7 mouse cellular contexts compared by ENCODE assay signal in the genomic region with DNA sequence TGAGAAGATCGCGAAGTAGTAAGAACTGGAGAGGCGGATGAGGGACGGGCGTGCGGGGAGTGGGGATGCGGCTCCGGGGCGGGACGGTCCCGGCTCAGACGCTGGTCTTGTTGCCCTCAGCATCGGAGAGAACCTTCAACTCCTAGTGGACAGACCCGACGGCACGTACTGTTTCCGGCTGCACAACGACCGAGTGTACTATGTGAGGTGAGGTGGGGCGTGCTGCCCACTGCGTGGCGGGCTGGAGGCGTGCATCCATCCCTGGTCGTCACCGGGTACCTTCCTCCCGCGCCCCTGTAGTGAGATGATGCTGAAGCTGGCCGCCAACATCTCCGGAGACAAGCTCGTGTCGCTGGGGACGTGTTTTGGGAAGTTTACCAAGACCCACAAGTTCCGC. TPM values are rescaled to one million over a fixed set of nuclear protein-coding genes. Genes with fewer than 3 reads are reported as not detected.
DNase-seq lines count a peak whose midpoint lies in the region; ATAC-seq and TF ChIP-seq lines count a peak whose summit lies in the region.

No protein-coding gene starts in this region.

- DNase-seq in liver, adult 2 months (ENCODE audit: extremely low read depth, low read depth, low spot score), result no peak
- DNase-seq in liver, result no peak
- DNase-seq in embryonic facial prominence, embryonic 11.5 days (ENCODE audit: low spot score), result no peak
- no peak for DNase-seq in natural killer cell, adult 2 months (ENCODE audit: low spot score in 2 of 2)
- no peak for DNase-seq in ovary, postnatal 10 days (ENCODE audit: low spot score)

- TF ChIP-seq CTCF in liver, adult 2 months (IDR thresholded peaks at IDR 0.05; ENCODE audit: low read depth, low read length), result no peak

- peaks cover 7% of the 10 kb centered on the region; the same call in 1 of the 2 replicates for H3K79me2 ChIP-seq in liver, adult 2 months (ENCODE audit: control insufficient read depth, insufficient read depth, low read length)

- no peaks in the 10 kb centered on the region for H3K9me3 ChIP-seq in embryonic facial prominence, embryonic 11.5 days (replicated peaks; ENCODE audit: control insufficient read depth, low read length)
- H3K9me3 ChIP-seq in hindbrain, embryonic 13.5 days, result no peaks in the 10 kb centered on the region
- H3K9me3 ChIP-seq in midbrain, embryonic 15.5 days, result no peaks in the 10 kb centered on the region

- peak; percentile 58 for ATAC-seq in embryonic facial prominence, embryonic 11.5 days (replicated peaks; ENCODE audit: insufficient number of reproducible peaks, low FRiP score, low TSS enrichment, low read depth)
- ATAC-seq in hindbrain, embryonic 13.5 days (ENCODE audit: low FRiP score), result peak; percentile 77
- ATAC-seq in midbrain, embryonic 15.5 days (replicated peaks), result peak; percentile 74

- peaks cover 4% of the 10 kb centered on the region for H3K4me1 ChIP-seq in liver, adult 2 months (ENCODE audit: control insufficient read depth, insufficient read depth, low read length)
- H3K4me1 ChIP-seq in embryonic facial prominence, embryonic 11.5 days (ENCODE audit: control insufficient read depth, insufficient read depth, low read length), result no peaks in the 10 kb centered on the region; the same call in 1 of the 2 replicates
- H3K4me1 ChIP-seq in hindbrain, embryonic 13.5 days (replicated peaks), result peaks cover 24% of the 10 kb centered on the region
- peaks cover 25% of the 10 kb centered on the region for H3K4me1 ChIP-seq in midbrain, embryonic 15.5 days

- peak overlapping the region; percentile 63 for H3K9ac ChIP-seq in liver, adult 2 months (ENCODE audit: low read depth, low read length)
- H3K9ac ChIP-seq in embryonic facial prominence, embryonic 11.5 days (replicated peaks; ENCODE audit: low read length), result peak overlapping the region; percentile 74
- peak overlapping the region; percentile 88 for H3K9ac ChIP-seq in hindbrain, embryonic 13.5 days
- peak overlapping the region; percentile 67 for H3K9ac ChIP-seq in midbrain, embryonic 15.5 days

- no peak for TF ChIP-seq POLR2A in liver, adult 2 months (IDR thresholded peaks at IDR 0.05; ENCODE audit: extremely low read depth, insufficient read depth, low read length)

- no peaks in the 10 kb centered on the region for H3K27me3 ChIP-seq in liver, adult 2 months (ENCODE audit: control insufficient read depth, insufficient read depth, low read length)
- H3K27me3 ChIP-seq in embryonic facial prominence, embryonic 11.5 days (ENCODE audit: control insufficient read depth, insufficient read depth, low read length), result no peaks in the 10 kb centered on the region
- H3K27me3 ChIP-seq in hindbrain, embryonic 13.5 days, result no peaks in the 10 kb centered on the region
- H3K27me3 ChIP-seq in midbrain, embryonic 15.5 days (replicated peaks), result no peaks in the 10 kb centered on the region

- peak overlapping the region; percentile 73 for H3K4me3 ChIP-seq in liver, adult 2 months (ENCODE audit: insufficient read depth, low read depth, low read length)
- H3K4me3 ChIP-seq in embryonic facial prominence, embryonic 11.5 days (ENCODE audit: low read depth, low read length), result peak overlapping the region; percentile 99
- peak overlapping the region; percentile 83 for H3K4me3 ChIP-seq in hindbrain, embryonic 13.5 days
- peak overlapping the region; percentile 94 for H3K4me3 ChIP-seq in midbrain, embryonic 15.5 days

- peaks cover 19% of the 10 kb centered on the region for H3K36me3 ChIP-seq in liver, adult 2 months (ENCODE audit: control insufficient read depth, insufficient read depth, low read length)
- H3K36me3 ChIP-seq in embryonic facial prominence, embryonic 11.5 days (replicated peaks; ENCODE audit: control insufficient read depth, insufficient read depth, low read depth, low read length), result peaks cover 4% of the 10 kb centered on the region
- H3K36me3 ChIP-seq in hindbrain, embryonic 13.5 days, result peaks cover 41% of the 10 kb centered on the region
- H3K36me3 ChIP-seq in midbrain, embryonic 15.5 days (replicated peaks), result peaks cover 23% of the 10 kb centered on the region

- H3K27ac ChIP-seq in liver, adult 2 months (replicated peaks; ENCODE audit: insufficient read depth, low read depth, low read length), result no peak overlapping the region
- no peak overlapping the region for H3K27ac ChIP-seq in embryonic facial prominence, embryonic 11.5 days (replicated peaks; ENCODE audit: low read depth, low read length)
- H3K27ac ChIP-seq in hindbrain, embryonic 13.5 days, result peak overlapping the region; percentile 72; the same call in 1 of the 2 replicates
- peak overlapping the region; percentile 58 for H3K27ac ChIP-seq in midbrain, embryonic 15.5 days

- H3K4me2 ChIP-seq in embryonic facial prominence, embryonic 11.5 days (ENCODE audit: low read depth, low read length), result peak overlapping the region; percentile 83
- peak overlapping the region; percentile 99 for H3K4me2 ChIP-seq in hindbrain, embryonic 13.5 days
- peak overlapping the region; percentile 73 for H3K4me2 ChIP-seq in midbrain, embryonic 15.5 days

- WGBS in liver, adult 2 months, result 1% methylated on average over 33 of the region's 33 CpGs
- under 1% methylated on average over 33 of the region's 33 CpGs for WGBS in embryonic facial prominence, embryonic 11.5 days
- 1% methylated on average over 33 of the region's 33 CpGs for WGBS in hindbrain, embryonic 13.5 days
- 1% methylated on average over 33 of the region's 33 CpGs for WGBS in midbrain, embryonic 15.5 days

RNA-seq across cellular contexts. Expression of gene Nip7, which starts 0.3 kb away (rescaled TPM):
- 16.0 and 21.8 TPM in 2 replicates for total RNA-seq in liver, adult 2 months (2014; rRNA removed)
- polyA plus RNA-seq in liver, adult 2 months (2012; rRNA removed), result 17.8 and 26.2 TPM in 2 replicates
- 113 and 114 TPM in 2 replicates for polyA plus RNA-seq in embryonic facial prominence, embryonic 11.5 days (2014; fragmentation: Nextera tagmentation; extraction: Ambion mirVana)
- 73.7 and 77.6 TPM in 2 replicates for polyA plus RNA-seq in hindbrain, embryonic 13.5 days (2015; fragmentation: Nextera tagmentation; extraction: Ambion mirVana)
- polyA plus RNA-seq in midbrain, embryonic 15.5 days (2015; fragmentation: Nextera tagmentation; extraction: Ambion mirVana), result 70.2 and 71.1 TPM in 2 replicates

RNA-seq across cellular contexts. Expression of gene Cog8, which starts 0.5 kb away (rescaled TPM):
- total RNA-seq in liver, adult 2 months (2014; rRNA removed), result 11.6 and 13.3 TPM in 2 replicates
- 17.5 and 27.0 TPM in 2 replicates for polyA plus RNA-seq in liver, adult 2 months (2012; rRNA removed)
- polyA plus RNA-seq in embryonic facial prominence, embryonic 11.5 days (2014; fragmentation: Nextera tagmentation; extraction: Ambion mirVana), result 42.0 and 44.9 TPM in 2 replicates
- polyA plus RNA-seq in hindbrain, embryonic 13.5 days (2015; fragmentation: Nextera tagmentation; extraction: Ambion mirVana), result 39.6 and 40.9 TPM in 2 replicates
- 42.0 and 44.8 TPM in 2 replicates for polyA plus RNA-seq in midbrain, embryonic 15.5 days (2015; fragmentation: Nextera tagmentation; extraction: Ambion mirVana)

RNA-seq across cellular contexts. Expression of gene Tmed6, which starts 8.5 kb away (rescaled TPM):
- total RNA-seq in liver, adult 2 months (2014; rRNA removed), result 2.0 TPM in 1 of 2 replicates, not detected in the other
- not detected in 2 replicates for polyA plus RNA-seq in liver, adult 2 months (2012; rRNA removed)
- not detected in 2 replicates for polyA plus RNA-seq in embryonic facial prominence, embryonic 11.5 days (2014; fragmentation: Nextera tagmentation; extraction: Ambion mirVana)
- not detected in 2 replicates for polyA plus RNA-seq in hindbrain, embryonic 13.5 days (2015; fragmentation: Nextera tagmentation; extraction: Ambion mirVana)
- not detected in 2 replicates for polyA plus RNA-seq in midbrain, embryonic 15.5 days (2015; fragmentation: Nextera tagmentation; extraction: Ambion mirVana)

RNA-seq across cellular contexts. Expression of gene Pdf, which starts 8.6 kb away (rescaled TPM):
- 19.5 and 26.6 TPM in 2 replicates for total RNA-seq in liver, adult 2 months (2014; rRNA removed)
- 32.9 and 42.7 TPM in 2 replicates for polyA plus RNA-seq in liver, adult 2 months (2012; rRNA removed)
- 44.8 and 48.3 TPM in 2 replicates for polyA plus RNA-seq in embryonic facial prominence, embryonic 11.5 days (2014; fragmentation: Nextera tagmentation; extraction: Ambion mirVana)
- polyA plus RNA-seq in hindbrain, embryonic 13.5 days (2015; fragmentation: Nextera tagmentation; extraction: Ambion mirVana), result 36.8 and 38.5 TPM in 2 replicates
- polyA plus RNA-seq in midbrain, embryonic 15.5 days (2015; fragmentation: Nextera tagmentation; extraction: Ambion mirVana), result 35.8 and 40.4 TPM in 2 replicates

RNA-seq across cellular contexts. Expression of gene Vps4a, which starts 25.9 kb away (rescaled TPM):
- 11.2 and 11.5 TPM in 2 replicates for total RNA-seq in liver, adult 2 months (2014; rRNA removed)
- 9.5 and 9.7 TPM in 2 replicates for polyA plus RNA-seq in liver, adult 2 months (2012; rRNA removed)
- polyA plus RNA-seq in embryonic facial prominence, embryonic 11.5 days (2014; fragmentation: Nextera tagmentation; extraction: Ambion mirVana), result 88.3 and 93.7 TPM in 2 replicates
- polyA plus RNA-seq in hindbrain, embryonic 13.5 days (2015; fragmentation: Nextera tagmentation; extraction: Ambion mirVana), result 139 and 143 TPM in 2 replicates
- 147 and 151 TPM in 2 replicates for polyA plus RNA-seq in midbrain, embryonic 15.5 days (2015; fragmentation: Nextera tagmentation; extraction: Ambion mirVana)

Comparison
In these comparisons a context has a peak if more than half of its experiments do, and no peak if none do; other contexts are left out.
1. H3K27ac ChIP-seq: peak in hindbrain, embryonic 13.5 days (single experiment) and midbrain, embryonic 15.5 days (single experiment); none in liver, adult 2 months (single experiment) and embryonic facial prominence, embryonic 11.5 days (single experiment).
2. Peak in every context shown above with its lines, with median percentiles within 50 percentile points of each other: H3K4me3 ChIP-seq, H3K9ac ChIP-seq, ATAC-seq and H3K4me2 ChIP-seq.